Mouse (Mus musculus) heart, adult 2 months (tissue): ENCODE data around the gene Cradd. TPM values are rescaled to one million over a fixed set of nuclear protein-coding genes. Genes with fewer than 3 reads are reported as not detected.

Source experiments
- DNase-seq, 2 experiments: peaks; one replicate each; pipeline ENCODE4 v3.0.0; 2021
- H3K27ac ChIP-seq: fragments of 200-600 bp; 2 replicates; pipeline ENCODE4 v1.8.1; 2022
- H3K27me3 ChIP-seq: fragments of 200-500 bp; 2 replicates; pipeline ENCODE4 v1.6.1; 2012; ENCODE audit warnings: mild to moderate bottlenecking, low read length, inconsistent platforms, mixed read lengths; ENCODE audit not compliant: control insufficient read depth, insufficient read depth
- H3K36me3 ChIP-seq: fragments of 200-500 bp; 2 replicates; pipeline ENCODE4 v1.6.1; 2012; ENCODE audit warnings: low read length, inconsistent platforms; ENCODE audit not compliant: control insufficient read depth, insufficient read depth
- H3K4me1 ChIP-seq: fragments of 200-500 bp; 2 replicates; pipeline ENCODE4 v1.6.1; 2011; ENCODE audit warnings: low read length; ENCODE audit not compliant: control insufficient read depth, insufficient read depth
- H3K4me3 ChIP-seq: fragments of 200-600 bp; 2 replicates; pipeline ENCODE4 v1.8.1; 2022
- H3K79me2 ChIP-seq: fragments of 200-500 bp; replicated peaks from 2 replicates; pipeline ENCODE4 v1.6.1; 2012; ENCODE audit warnings: mild to moderate bottlenecking, inconsistent platforms, low read length, moderate library complexity, mixed read lengths; ENCODE audit not compliant: control insufficient read depth, insufficient read depth
- H3K9ac ChIP-seq: fragments of 200-500 bp; 2 replicates; pipeline ENCODE4 v1.6.1; 2012; ENCODE audit warnings: low read depth, mild to moderate bottlenecking, control low read depth, inconsistent platforms, low read length, mixed read lengths
- CTCF ChIP-seq: fragments of 200-600 bp; IDR thresholded peaks from 2 replicates; pipeline ENCODE4 v1.8.1; 2022; ENCODE audit warnings: antibody characterized with exemption, mild to moderate bottlenecking, moderate library complexity
- EP300 ChIP-seq: fragments of 200-500 bp; IDR thresholded peaks from 2 replicates; pipeline ENCODE4 v1.6.1; 2011; ENCODE audit warnings: low read depth, low read length, control low read depth; ENCODE audit not compliant: insufficient read depth
- POLR2A ChIP-seq: fragments of 200-500 bp; IDR thresholded peaks from 2 replicates; pipeline ENCODE4 v1.6.1; 2011; ENCODE audit warnings: mild to moderate bottlenecking, low read depth, low read length, control low read depth; ENCODE audit not compliant: insufficient read depth
- WGBS: fragments of 180-500 bp; shearing (Covaris S2); methylation state at CpG from one replicate; pipeline ENCODE4 v1.1.7; 2018; 5-methylcytosine and 5-hydroxymethylcytosine counted together
- intact Hi-C: fragments of 180-260 bp; cut with DNase I; formaldehyde crosslinking; loops from one replicate; pipeline ENCODE4 v1.15.1; 2025
- polyA plus RNA-seq: library from polyadenylated mRNA; depleted of rRNA; stranded (reverse); fragments of >200 nt; gene quantifications from 2 replicates; pipeline ENCODE4 v1.2.3, GENCODE M21; 2012
- total RNA-seq, 2 experiments: library from RNA; stranded (reverse); gene quantifications; 2 replicates each; pipeline ENCODE4 v1.2.3; 2021

Gene Cradd
- total and polyA plus RNA-seq, 3 experiments, result 9.9 to 15.1 (median 10.3) TPM

- H3K9ac ChIP-seq, result no peak overlapping the region
- no peak overlapping the region for H3K4me3 ChIP-seq
- WGBS, result 85% methylated on average over 4 of the region's 4 CpGs
- no peak overlapping the region for H3K27ac ChIP-seq
- no peaks in the 10 kb centered on the region for H3K79me2 ChIP-seq
- DNase-seq, result no peak
- TF ChIP-seq POLR2A (no peak), CTCF (no peak), EP300 (no peak)
- intact Hi-C loops, result no loop called here
- H3K27me3 ChIP-seq, result no peaks in the 10 kb centered on the region
- H3K36me3 ChIP-seq, result peaks cover 4% of the 10 kb centered on the region; the same call in 1 of the 2 replicates
- H3K4me1 ChIP-seq, result peaks cover 2% of the 10 kb centered on the region
Observed at GRCm38 (mm10) chr10:95340676-95341075, 16.7 kb upstream of the Cradd start.

- WGBS, result 51% methylated on average over 5 of the region's 5 CpGs
- Histone ChIP-seq H3K79me2 (no peaks in the 10 kb centered on the region), H3K4me3 (no peak overlapping the region), H3K9ac (no peak overlapping the region), H3K27me3 (no peaks in the 10 kb centered on the region), H3K27ac (peak overlapping the region; percentile 24; the same call in 1 of the 2 replicates), H3K36me3 (peaks cover 5% of the 10 kb centered on the region; the same call in 1 of the 2 replicates), H3K4me1 (peaks cover 3% of the 10 kb centered on the region)
- TF ChIP-seq EP300, result no peak
- no peak for TF ChIP-seq POLR2A
- no peak for TF ChIP-seq CTCF
- no peak for DNase-seq
- intact Hi-C loops, result loop anchor here (5.0 kb wide), 2 partner anchors 50 to 80 kb away; partner anchors contain the start of gene Socs2
Observed at GRCm38 (mm10) chr10:95337589-95337988, 13.7 kb upstream of the Cradd start.

- H3K27ac ChIP-seq, result peak overlapping the region; percentile 64
- no peaks in the 10 kb centered on the region for H3K79me2 ChIP-seq
- DNase-seq, result peak in 1 of 2 experiments; percentile 39
- 10% methylated on average over 4 of the region's 4 CpGs for WGBS
- H3K4me1 ChIP-seq, result peaks cover 3% of the 10 kb centered on the region
- H3K9ac ChIP-seq, result peak overlapping the region; percentile 72
- no peak for TF ChIP-seq EP300
- no peak for TF ChIP-seq CTCF
- TF ChIP-seq POLR2A, result peak; percentile 24; the same call in 1 of the 2 replicates
- peaks cover 5% of the 10 kb centered on the region; the same call in 1 of the 2 replicates for H3K36me3 ChIP-seq
- H3K27me3 ChIP-seq, result no peaks in the 10 kb centered on the region
- peak overlapping the region; percentile 44 for H3K4me3 ChIP-seq
- intact Hi-C loops, result loop anchor here (5.0 kb wide), 2 partner anchors 50 to 80 kb away; partner anchors contain the start of gene Socs2
Observed at GRCm38 (mm10) chr10:95336781-95337544, 13.0 kb upstream of the Cradd start.

GRCm38 (mm10) chr10:95334826-95335225 is 10.9 kb upstream of the Cradd start:
- H3K27ac ChIP-seq, result no peak overlapping the region
- WGBS, result 59% methylated on average over 1 of the region's 1 CpGs
- H3K27me3 ChIP-seq, result no peaks in the 10 kb centered on the region
- peaks cover 3% of the 10 kb centered on the region for H3K4me1 ChIP-seq
- H3K9ac ChIP-seq, result no peak overlapping the region
- DNase-seq, result no peak
- no peak for TF ChIP-seq EP300
- no peak for TF ChIP-seq POLR2A
- no peak for TF ChIP-seq CTCF
- intact Hi-C loops, result loop anchor here (5.0 kb wide), 2 partner anchors 52 to 82 kb away; partner anchors contain the start of gene Socs2
- peaks cover 5% of the 10 kb centered on the region; the same call in 1 of the 2 replicates for H3K36me3 ChIP-seq
- H3K4me3 ChIP-seq, result no peak overlapping the region
- H3K79me2 ChIP-seq, result no peaks in the 10 kb centered on the region

- no peak for DNase-seq
- Histone ChIP-seq H3K36me3 (peaks cover 5% of the 10 kb centered on the region; the same call in 1 of the 2 replicates), H3K9ac (no peak overlapping the region), H3K4me3 (no peak overlapping the region), H3K27ac (no peak overlapping the region), H3K4me1 (peaks cover 3% of the 10 kb centered on the region), H3K27me3 (no peaks in the 10 kb centered on the region), H3K79me2 (no peaks in the 10 kb centered on the region)
- intact Hi-C loops, result no loop called here
- WGBS, result 94% methylated on average over 3 of the region's 3 CpGs
- TF ChIP-seq EP300 (no peak), POLR2A (no peak), CTCF (no peak)
Observed at GRCm38 (mm10) chr10:95332596-95332995, 8.7 kb upstream of the Cradd start.
